Mouse (Mus musculus): Measurements from ENCODE around the gene Gpr68. TPM values are rescaled to one million over a fixed set of nuclear protein-coding genes. Genes with fewer than 3 reads are reported as not detected.

The Gpr68 gene
- polyA plus RNA-seq, 1 experiment: 0.13 TPM

- Histone ChIP-seq H3K36me3 (ENCODE audit: control insufficient read depth, insufficient read depth) (no peaks in the 10 kb centered on the region), H3K79me3 (ENCODE audit: low read depth) (no peaks in the 10 kb centered on the region), H3K27me3 (ENCODE audit: control insufficient read depth, insufficient read depth, insufficient read length) (peaks cover 62% of the 10 kb centered on the region), H3K79me2 (ENCODE audit: control insufficient read depth, insufficient read depth) (no peaks in the 10 kb centered on the region), H3K4me3 (ENCODE audit: insufficient read depth, poor library complexity, severe bottlenecking) (no peak overlapping the region), H3ac (ENCODE audit: control insufficient read depth, insufficient read length, low read depth) (no peak overlapping the region)
- TF ChIP-seq CEBPB (IDR thresholded peaks at IDR 0.05; ENCODE audit: low read depth) (no peak), FOSL1 (IDR thresholded peaks at IDR 0.05; ENCODE audit: insufficient read depth, low read length, poor library complexity, severe bottlenecking) (no peak), USF1 (IDR thresholded peaks at IDR 0.05; ENCODE audit: low read depth) (no peak), CTCF (IDR thresholded peaks at IDR 0.05; ENCODE audit: control insufficient read depth, insufficient read depth, insufficient read length) (no peak), MYOG (IDR thresholded peaks at IDR 0.05; ENCODE audit: control insufficient read depth, extremely low read depth, insufficient read length) (no peak), MAX (IDR thresholded peaks at IDR 0.05) (no peak), MYOD1 (IDR thresholded peaks at IDR 0.05; ENCODE audit: control insufficient read depth, insufficient read length, low read depth) (no peak)
Observed at GRCm38 (mm10) chr12:100900901-100901300, 7.1 kb downstream of the Gpr68 start.

GRCm38 (mm10) chr12:100899111-100899640, 8.8 kb downstream of the Gpr68 start:
- no peaks in the 10 kb centered on the region for H3K79me2 ChIP-seq (ENCODE audit: control insufficient read depth, insufficient read depth)
- TF ChIP-seq USF1 (IDR thresholded peaks at IDR 0.05; ENCODE audit: low read depth) (no peak), CTCF (IDR thresholded peaks at IDR 0.05; ENCODE audit: control insufficient read depth, insufficient read depth, insufficient read length) (no peak), MYOG (IDR thresholded peaks at IDR 0.05; ENCODE audit: control insufficient read depth, extremely low read depth, insufficient read length) (no peak), CEBPB (IDR thresholded peaks at IDR 0.05; ENCODE audit: low read depth) (no peak), FOSL1 (IDR thresholded peaks at IDR 0.05; ENCODE audit: insufficient read depth, low read length, poor library complexity, severe bottlenecking) (no peak), MAX (IDR thresholded peaks at IDR 0.05) (no peak), MYOD1 (IDR thresholded peaks at IDR 0.05; ENCODE audit: control insufficient read depth, insufficient read length, low read depth) (no peak)
- no peaks in the 10 kb centered on the region for H3K36me3 ChIP-seq (ENCODE audit: control insufficient read depth, insufficient read depth)
- no peak overlapping the region for H3ac ChIP-seq (ENCODE audit: control insufficient read depth, insufficient read length, low read depth)
- H3K27me3 ChIP-seq (ENCODE audit: control insufficient read depth, insufficient read depth, insufficient read length): peaks cover 61% of the 10 kb centered on the region
- H3K79me3 ChIP-seq (ENCODE audit: low read depth): no peaks in the 10 kb centered on the region
- no peak overlapping the region for H3K4me3 ChIP-seq (ENCODE audit: insufficient read depth, poor library complexity, severe bottlenecking)

- Histone ChIP-seq H3K79me2 (ENCODE audit: control insufficient read depth, insufficient read depth) (no peaks in the 10 kb centered on the region), H3K36me3 (ENCODE audit: control insufficient read depth, insufficient read depth) (no peaks in the 10 kb centered on the region), H3K79me3 (ENCODE audit: low read depth) (no peaks in the 10 kb centered on the region), H3ac (ENCODE audit: control insufficient read depth, insufficient read length, low read depth) (no peak overlapping the region), H3K27me3 (ENCODE audit: control insufficient read depth, insufficient read depth, insufficient read length) (peaks cover 60% of the 10 kb centered on the region), H3K4me3 (ENCODE audit: insufficient read depth, poor library complexity, severe bottlenecking) (no peak overlapping the region)
- no peak for TF ChIP-seq MYOD1 (IDR thresholded peaks at IDR 0.05; ENCODE audit: control insufficient read depth, insufficient read length, low read depth)
- no peak for TF ChIP-seq MAX (IDR thresholded peaks at IDR 0.05)
- no peak for TF ChIP-seq FOSL1 (IDR thresholded peaks at IDR 0.05; ENCODE audit: insufficient read depth, low read length, poor library complexity, severe bottlenecking)
- no peak for TF ChIP-seq USF1 (IDR thresholded peaks at IDR 0.05; ENCODE audit: low read depth)
- TF ChIP-seq CEBPB (IDR thresholded peaks at IDR 0.05; ENCODE audit: low read depth): no peak
- TF ChIP-seq CTCF (IDR thresholded peaks at IDR 0.05; ENCODE audit: control insufficient read depth, insufficient read depth, insufficient read length): no peak
- TF ChIP-seq MYOG (IDR thresholded peaks at IDR 0.05; ENCODE audit: control insufficient read depth, extremely low read depth, insufficient read length): no peak
Observed at GRCm38 (mm10) chr12:100897736-100898650, 10.0 kb downstream of the Gpr68 start.

- Histone ChIP-seq H3K27me3 (ENCODE audit: control insufficient read depth, insufficient read depth, insufficient read length) (peaks cover 50% of the 10 kb centered on the region), H3K4me3 (ENCODE audit: insufficient read depth, poor library complexity, severe bottlenecking) (no peak overlapping the region), H3K36me3 (ENCODE audit: control insufficient read depth, insufficient read depth) (no peaks in the 10 kb centered on the region), H3K79me2 (ENCODE audit: control insufficient read depth, insufficient read depth) (no peaks in the 10 kb centered on the region), H3ac (ENCODE audit: control insufficient read depth, insufficient read length, low read depth) (no peak overlapping the region), H3K79me3 (ENCODE audit: low read depth) (no peaks in the 10 kb centered on the region)
- TF ChIP-seq CTCF (IDR thresholded peaks at IDR 0.05; ENCODE audit: control insufficient read depth, insufficient read depth, insufficient read length): no peak
- no peak for TF ChIP-seq MAX (IDR thresholded peaks at IDR 0.05)
- TF ChIP-seq MYOG (IDR thresholded peaks at IDR 0.05; ENCODE audit: control insufficient read depth, extremely low read depth, insufficient read length): no peak
- TF ChIP-seq MYOD1 (IDR thresholded peaks at IDR 0.05; ENCODE audit: control insufficient read depth, insufficient read length, low read depth): no peak
- TF ChIP-seq USF1 (IDR thresholded peaks at IDR 0.05; ENCODE audit: low read depth): no peak
- no peak for TF ChIP-seq FOSL1 (IDR thresholded peaks at IDR 0.05; ENCODE audit: insufficient read depth, low read length, poor library complexity, severe bottlenecking)
- no peak for TF ChIP-seq CEBPB (IDR thresholded peaks at IDR 0.05; ENCODE audit: low read depth)
Observed at GRCm38 (mm10) chr12:100896661-100897060, 11.3 kb downstream of the Gpr68 start.

- TF ChIP-seq MYOD1 (IDR thresholded peaks at IDR 0.05; ENCODE audit: control insufficient read depth, insufficient read length, low read depth) (no peak), CEBPB (IDR thresholded peaks at IDR 0.05; ENCODE audit: low read depth) (no peak), MYOG (IDR thresholded peaks at IDR 0.05; ENCODE audit: control insufficient read depth, extremely low read depth, insufficient read length) (no peak), CTCF (IDR thresholded peaks at IDR 0.05; ENCODE audit: control insufficient read depth, insufficient read depth, insufficient read length) (no peak), USF1 (IDR thresholded peaks at IDR 0.05; ENCODE audit: low read depth) (no peak), FOSL1 (IDR thresholded peaks at IDR 0.05; ENCODE audit: insufficient read depth, low read length, poor library complexity, severe bottlenecking) (no peak), MAX (IDR thresholded peaks at IDR 0.05) (no peak)
- Histone ChIP-seq H3ac (ENCODE audit: control insufficient read depth, insufficient read length, low read depth) (no peak overlapping the region), H3K36me3 (ENCODE audit: control insufficient read depth, insufficient read depth) (no peaks in the 10 kb centered on the region), H3K27me3 (ENCODE audit: control insufficient read depth, insufficient read depth, insufficient read length) (peaks cover 39% of the 10 kb centered on the region), H3K79me2 (ENCODE audit: control insufficient read depth, insufficient read depth) (no peaks in the 10 kb centered on the region), H3K79me3 (ENCODE audit: low read depth) (no peaks in the 10 kb centered on the region), H3K4me3 (ENCODE audit: insufficient read depth, poor library complexity, severe bottlenecking) (no peak overlapping the region)
Observed at GRCm38 (mm10) chr12:100895504-100895903, 12.5 kb downstream of the Gpr68 start.
